Mouse (Mus musculus) adrenal gland, postnatal 36 days (tissue): ENCODE data around the gene Ptgis. TPM values are rescaled to one million over a fixed set of nuclear protein-coding genes. Genes with fewer than 3 reads are reported as not detected.

Experiments used
- DNase-seq, 2 experiments: peaks; one replicate each; pipeline ENCODE4 v3.0.0; 2021; ENCODE audit warnings: mixed read lengths in 1 of 2
- total RNA-seq, 2 experiments: library from RNA; stranded (reverse); gene quantifications; 2 replicates each; pipeline ENCODE4 v1.2.3; 2021

Gene Ptgis
- total RNA-seq, 2 experiments from 2014 or later, result 24.7 to 31.7 TPM

DNA sequence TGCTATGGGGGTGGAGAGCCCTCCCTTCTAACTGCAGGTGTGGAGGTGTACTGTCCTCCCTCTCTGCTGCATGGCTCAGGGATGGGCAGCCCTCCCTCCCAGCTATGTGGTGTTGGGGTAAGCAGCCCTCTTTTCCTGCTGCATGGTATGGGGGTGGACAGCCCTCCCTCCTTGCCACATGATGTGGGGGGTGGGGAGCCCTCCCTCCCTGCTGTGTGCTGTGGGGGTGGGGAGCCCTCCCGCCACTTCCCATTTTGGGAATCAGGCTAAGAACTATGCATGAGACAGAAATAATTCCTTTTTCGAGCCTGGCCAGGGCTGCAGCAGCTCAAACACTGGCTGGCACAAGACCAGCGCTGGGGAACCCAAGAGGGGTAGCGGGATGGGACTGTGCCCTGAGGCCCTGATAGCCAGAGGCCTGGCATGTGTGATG, 84.8 kb downstream of the Ptgis start:
- no peak for DNase-seq

DNA sequence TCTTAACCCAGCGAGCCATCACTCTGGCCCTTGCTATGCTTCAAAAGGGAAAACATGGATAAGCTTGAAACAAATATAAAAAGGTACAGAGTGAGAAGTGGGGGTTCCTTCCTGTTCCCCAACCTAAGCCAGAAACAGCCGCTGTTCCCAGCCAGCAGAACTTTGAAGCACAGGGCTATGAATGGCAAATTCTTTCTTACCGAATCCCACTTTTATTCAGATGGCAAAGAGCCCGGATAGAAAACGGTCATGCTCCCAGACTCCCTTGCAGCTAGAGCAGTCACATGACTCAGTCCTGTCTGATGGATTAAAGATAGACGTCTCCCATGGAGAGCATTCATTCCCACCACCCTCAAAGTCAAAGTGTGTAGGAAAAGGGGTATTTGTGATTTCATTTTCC, 89.5 kb downstream of the Ptgis start:
- no peak for DNase-seq

DNA sequence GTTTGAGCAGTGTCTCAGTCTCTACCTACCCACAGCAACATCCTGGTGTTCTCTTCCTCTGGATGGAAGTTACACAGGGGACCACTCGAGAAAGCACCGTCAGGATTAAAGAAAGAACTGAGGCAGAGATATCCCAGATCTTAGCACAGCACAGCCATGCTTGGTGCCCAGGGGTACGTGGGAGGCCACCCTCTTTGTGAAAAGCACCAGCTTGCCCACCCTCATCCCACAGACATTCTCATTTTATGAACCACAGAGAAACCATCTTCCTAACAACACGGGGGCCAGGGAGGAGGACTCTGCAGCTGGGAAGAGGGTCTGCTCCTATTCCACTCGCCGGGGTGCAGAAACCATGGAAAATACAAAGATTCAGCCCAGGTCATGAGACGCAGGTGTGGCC, 90.3 kb downstream of the Ptgis start:
- no peak for DNase-seq

DNA sequence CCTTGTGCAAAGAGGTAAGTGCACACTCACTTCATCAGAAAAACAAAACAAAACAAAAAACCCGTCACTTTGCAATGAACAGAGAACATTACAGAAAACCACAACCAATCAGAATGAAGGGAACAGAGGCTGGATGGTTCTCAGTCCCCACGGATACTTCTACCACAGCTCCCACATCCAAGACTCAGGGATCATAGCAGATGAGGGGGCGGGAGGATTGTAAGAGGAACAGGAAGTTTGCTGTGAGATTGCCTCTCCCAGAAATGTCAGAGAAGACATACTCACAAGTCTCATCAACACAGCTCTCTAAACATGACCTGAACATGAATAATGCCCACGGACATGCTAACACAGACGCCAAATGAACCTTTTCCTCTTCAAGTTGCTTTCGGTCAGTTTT, 91.4 kb downstream of the Ptgis start:
- DNase-seq, result no peak

DNA sequence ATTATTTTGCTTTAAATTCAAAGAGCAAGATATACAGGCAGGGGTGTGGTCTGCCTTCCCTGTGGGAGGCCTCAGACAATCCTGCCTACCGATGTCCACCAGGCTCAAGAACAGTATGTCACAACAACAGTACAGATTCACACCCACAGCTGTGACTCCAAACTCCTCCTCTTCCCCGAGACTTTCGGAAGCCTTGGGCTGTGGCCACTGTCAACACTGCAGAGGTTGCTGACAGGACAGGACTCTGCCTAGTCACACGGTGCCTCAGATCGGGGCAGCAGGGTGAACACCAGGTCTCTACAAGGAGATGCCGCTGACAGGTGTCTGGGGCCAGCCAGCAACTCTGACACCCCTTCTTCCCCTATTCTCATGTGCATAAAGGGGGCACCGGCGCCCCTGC, 92.7 kb downstream of the Ptgis start:
- DNase-seq, result peak in 1 of 2 experiments; percentile 20

DNA sequence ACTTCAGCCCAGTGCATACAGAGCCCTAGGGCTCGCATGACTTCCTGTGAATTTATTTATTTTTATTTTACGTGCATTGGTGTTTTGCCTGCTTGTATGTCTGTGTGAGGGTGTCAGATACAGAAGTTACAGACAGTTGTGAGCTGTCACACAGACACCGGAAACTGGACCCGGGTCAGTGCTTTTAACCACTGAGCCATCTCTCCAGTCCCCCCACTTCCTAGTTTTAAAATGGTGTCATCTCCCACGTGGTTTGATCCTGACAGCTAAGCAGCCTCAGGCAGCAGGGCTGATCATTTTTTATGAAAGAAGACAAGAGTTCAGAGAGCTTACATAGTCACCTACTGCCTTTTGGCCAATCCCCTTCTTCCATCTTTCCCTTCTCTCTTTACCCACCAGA, 94.5 kb downstream of the Ptgis start:
- DNase-seq, result no peak

DNA sequence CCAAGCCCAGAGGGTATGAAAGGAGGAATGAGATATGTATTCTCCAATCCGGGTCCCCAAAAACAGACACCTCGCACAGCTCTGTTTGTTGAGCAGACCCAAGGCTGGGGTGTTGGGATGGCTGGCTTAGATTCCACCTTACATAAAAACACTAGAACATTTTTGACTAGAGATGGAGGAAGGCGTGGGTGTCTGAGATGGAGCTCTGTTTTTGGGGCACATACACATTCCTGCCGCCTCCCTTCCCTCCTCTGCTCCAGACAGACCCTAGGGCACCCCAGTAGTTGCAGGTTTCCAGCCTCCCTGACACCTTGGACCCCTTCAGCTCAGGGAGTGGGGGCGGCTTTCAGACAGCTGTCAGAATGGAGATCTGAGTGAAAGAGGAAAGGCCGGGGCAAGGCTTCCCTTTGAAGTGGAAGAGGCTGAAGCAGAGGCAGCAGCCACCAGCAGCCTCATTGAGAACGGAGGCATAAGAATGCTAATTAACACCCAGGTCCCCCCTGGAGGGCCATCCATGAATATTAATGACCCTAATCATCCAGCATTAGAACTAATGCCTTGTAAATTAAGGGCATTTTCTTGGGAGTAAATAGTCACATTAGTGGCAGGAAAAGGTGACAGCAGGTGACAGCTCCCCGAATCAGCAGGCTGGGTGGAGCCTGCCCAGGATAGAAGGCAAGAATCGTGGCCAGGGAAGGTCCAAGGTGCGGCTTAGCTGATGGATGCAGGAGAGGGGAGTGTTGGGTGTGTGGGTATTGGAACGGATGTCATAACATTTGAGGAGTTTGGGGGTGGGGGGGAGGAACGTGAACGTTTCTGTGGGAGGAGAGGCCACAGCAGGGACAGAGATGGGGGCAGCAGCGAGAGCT, 95.7 kb downstream of the Ptgis start:
- DNase-seq, result no peak

DNA sequence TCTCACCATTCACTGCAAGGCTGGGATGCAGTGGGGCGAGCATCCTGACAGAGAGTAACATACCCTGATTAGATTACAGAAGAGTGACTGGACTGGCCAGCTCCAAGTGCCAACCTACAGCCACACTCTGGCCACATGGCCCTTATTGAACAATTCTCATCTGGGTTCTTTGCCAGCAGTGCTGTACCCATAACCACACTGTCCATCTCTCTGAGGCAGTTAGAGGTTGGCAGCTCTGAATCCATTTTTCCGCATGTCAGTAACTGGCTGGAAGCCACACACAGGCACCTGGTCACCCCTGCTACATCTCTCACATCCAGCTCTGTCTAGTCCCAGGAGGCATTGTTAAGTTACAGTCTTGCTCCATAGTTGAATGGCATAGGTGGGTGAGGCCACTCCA, 96.5 kb downstream of the Ptgis start:
- no peak for DNase-seq

DNA sequence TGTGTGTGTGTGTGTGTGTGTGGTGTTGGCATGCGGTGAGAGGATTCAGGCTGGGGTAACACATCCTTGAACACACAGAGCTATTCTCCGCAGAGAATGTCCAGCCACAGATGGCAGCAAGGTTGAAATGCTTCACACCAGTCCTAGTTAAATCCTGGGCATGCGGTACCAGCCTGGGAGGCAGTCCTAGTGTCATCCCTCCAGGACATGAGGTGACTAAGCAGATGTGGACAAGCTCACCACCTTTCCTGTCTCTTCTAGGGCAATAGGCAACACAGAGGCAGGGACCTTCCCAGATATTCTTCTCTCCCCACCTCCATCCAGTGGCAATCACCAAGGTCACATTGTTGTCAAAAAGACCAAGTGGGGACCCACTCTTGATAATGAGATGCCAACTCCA, 98.1 kb downstream of the Ptgis start:
- DNase-seq, result no peak

DNA sequence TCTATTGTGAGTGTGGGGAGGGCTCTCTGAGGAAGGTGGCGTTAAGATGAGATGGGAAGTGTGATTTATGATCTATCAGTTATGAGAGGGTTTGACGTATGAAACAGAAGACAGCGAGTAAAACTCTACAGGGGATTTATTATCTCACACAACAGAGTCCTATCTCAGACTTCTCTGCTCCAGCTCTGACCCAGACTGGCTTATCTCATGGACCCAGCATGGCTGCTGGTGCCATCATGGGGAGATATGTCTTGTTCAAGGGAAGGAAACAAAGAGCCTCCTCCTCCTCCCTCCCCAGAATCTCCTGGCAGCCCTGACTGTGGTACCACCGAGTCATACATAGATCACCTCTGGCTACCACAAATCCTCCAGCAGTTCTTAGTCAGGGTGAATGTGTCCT, 98.6 kb downstream of the Ptgis start:
- DNase-seq, result no peak

Other genes starting within 250 kb of the Ptgis start
- 10 to 100 TPM; 69.7 to 75.8 TPM for gene Stau1, start 244.3 kb downstream of the Ptgis start, total RNA-seq
- 10 to 100 TPM; 32.0 to 42.5 TPM for gene Ddx27, start 225.4 kb downstream of the Ptgis start, total RNA-seq
- gene Znfx1, start 177.6 kb downstream of the Ptgis start, total RNA-seq, result 10 to 100 TPM; 50.0 to 57.8 TPM
- gene Kcnb1, start 50.4 kb downstream of the Ptgis start, total RNA-seq, result 10 to 100 TPM; 13.7 to 20.7 TPM
- gene B4galt5, start 108.6 kb upstream of the Ptgis start, total RNA-seq, result 100 to 1,000 TPM in 1 of 2 experiments, 10 to 100 TPM in 1; 93.7 to 153 TPM
- 10 to 100 TPM; 37.4 to 38.3 TPM for gene Slc9a8, start 181.1 kb upstream of the Ptgis start, total RNA-seq